Mouse (Mus musculus) stomach, embryonic 14.5 days (tissue): ENCODE data around the gene Fgf11. TPM values are rescaled to one million over a fixed set of nuclear protein-coding genes. Genes with fewer than 3 reads are reported as not detected.

Source experiments
- ATAC-seq: fragments of 200-750 bp; cut with Nextera tagmentation; 2 replicates; pipeline ENCODE4 v1.8.0; 2017; ENCODE audit warnings: low read depth, moderate TSS enrichment; ENCODE audit not compliant: insufficient number of reproducible peaks, insufficient read depth, low FRiP score
- H3K27ac ChIP-seq: fragments of 300-500 bp; sonication (generic); 2 replicates; pipeline ENCODE4 v1.5.1; 2014; ENCODE audit warnings: mild to moderate bottlenecking, low read length, moderate library complexity, mixed read lengths
- H3K27me3 ChIP-seq: fragments of 300-500 bp; sonication (generic); 2 replicates; pipeline ENCODE4 v1.6.1; 2014; ENCODE audit warnings: low read length, control low read depth, mixed read lengths; ENCODE audit not compliant: control insufficient read depth, insufficient read depth
- H3K36me3 ChIP-seq: fragments of 300-500 bp; sonication (generic); 2 replicates; pipeline ENCODE4 v1.6.1; 2014; ENCODE audit warnings: mild to moderate bottlenecking, control low read depth, low read length, moderate library complexity, mixed read lengths; ENCODE audit not compliant: control insufficient read depth, insufficient read depth
- H3K4me1 ChIP-seq: fragments of 300-500 bp; sonication (generic); 2 replicates; pipeline ENCODE4 v1.6.1; 2014; ENCODE audit warnings: low read length, control low read depth, mixed read lengths; ENCODE audit not compliant: control insufficient read depth, insufficient read depth
- H3K4me2 ChIP-seq: fragments of 300-500 bp; sonication (generic); replicated peaks from 2 replicates; pipeline ENCODE4 v1.6.1; 2014; ENCODE audit warnings: low read depth, low read length, control low read depth
- H3K4me3 ChIP-seq: fragments of 300-500 bp; sonication (generic); 2 replicates; pipeline ENCODE4 v1.5.1; 2014; ENCODE audit warnings: low read depth, low read length, control low read depth
- H3K9ac ChIP-seq: fragments of 300-500 bp; sonication (generic); replicated peaks from 2 replicates; pipeline ENCODE4 v1.6.1; 2014; ENCODE audit warnings: low read depth, mild to moderate bottlenecking, control low read depth, low read length, moderate library complexity, mixed read lengths
- H3K9me3 ChIP-seq: fragments of 300-500 bp; sonication (generic); 2 replicates; pipeline ENCODE4 v1.6.1; 2016; ENCODE audit warnings: low read depth, low read length, control low read depth; ENCODE audit not compliant: control insufficient read depth
- WGBS: fragments of 180-500 bp; shearing (Covaris S2); extraction: QIAGEN DNeasy Blood & Tissue Kit; methylation state at CpG from one replicate; pipeline ENCODE4 v1.1.7; 2014; 5-methylcytosine and 5-hydroxymethylcytosine counted together
- polyA plus RNA-seq: library from polyadenylated mRNA; unstranded; fragments of >200 nt; fragmentation: Nextera tagmentation; extraction: Ambion mirVana; gene quantifications from 2 replicates; pipeline ENCODE4 v1.2.1, GENCODE M21; 2014

The Fgf11 gene
- polyA plus RNA-seq, 1 experiment from 2014 or later, result 2.1 TPM

GRCm38 (mm10) chr11:69800138-69800391 lies 1.6 kb downstream of the Fgf11 start:
- Histone ChIP-seq H3K4me2 (peak overlapping the region; percentile 99), H3K9ac (no peak overlapping the region), H3K4me1 (peaks cover 47% of the 10 kb centered on the region), H3K4me3 (peak overlapping the region; percentile 57), H3K27me3 (no peaks in the 10 kb centered on the region; the same call in 1 of the 2 replicates), H3K27ac (peak overlapping the region; percentile 35; the same call in 1 of the 2 replicates), H3K9me3 (no peaks in the 10 kb centered on the region), H3K36me3 (no peaks in the 10 kb centered on the region)
- 3% methylated on average over 11 of the region's 11 CpGs for WGBS
- ATAC-seq, result no peak

GRCm38 (mm10) chr11:69799394-69800137 lies 2.1 kb downstream of the Fgf11 start:
- Histone ChIP-seq H3K27me3 (no peaks in the 10 kb centered on the region; the same call in 1 of the 2 replicates), H3K9me3 (no peaks in the 10 kb centered on the region), H3K4me2 (peak overlapping the region; percentile 99), H3K4me1 (peaks cover 42% of the 10 kb centered on the region), H3K27ac (peak overlapping the region; percentile 35; the same call in 1 of the 2 replicates), H3K36me3 (no peaks in the 10 kb centered on the region), H3K9ac (no peak overlapping the region), H3K4me3 (peak overlapping the region; percentile 57; the same call in 1 of the 2 replicates)
- ATAC-seq, result no peak
- 20% methylated on average over 12 of the region's 12 CpGs for WGBS

- Histone ChIP-seq H3K4me3 (no peak overlapping the region), H3K9ac (no peak overlapping the region), H3K4me2 (no peak overlapping the region), H3K36me3 (no peaks in the 10 kb centered on the region), H3K27ac (no peak overlapping the region), H3K4me1 (peaks cover 29% of the 10 kb centered on the region), H3K27me3 (no peaks in the 10 kb centered on the region; the same call in 1 of the 2 replicates), H3K9me3 (no peaks in the 10 kb centered on the region)
- no peak for ATAC-seq
- 77% methylated on average over 7 of the region's 7 CpGs for WGBS
Measured at GRCm38 (mm10) chr11:69797924-69798323, 3.7 kb downstream of the Fgf11 start.

- peak overlapping the region; percentile 44 for H3K4me3 ChIP-seq
- peak overlapping the region; percentile 95 for H3K4me2 ChIP-seq
- H3K36me3 ChIP-seq, result no peaks in the 10 kb centered on the region
- no peak for ATAC-seq
- H3K27ac ChIP-seq, result no peak overlapping the region
- peaks cover 17% of the 10 kb centered on the region for H3K4me1 ChIP-seq
- H3K9ac ChIP-seq, result no peak overlapping the region
- H3K27me3 ChIP-seq, result no peaks in the 10 kb centered on the region
- no peaks in the 10 kb centered on the region for H3K9me3 ChIP-seq
- WGBS, result 2% methylated on average over 13 of the region's 13 CpGs
Measured at GRCm38 (mm10) chr11:69795983-69796435, 5.6 kb downstream of the Fgf11 start.

DNA sequence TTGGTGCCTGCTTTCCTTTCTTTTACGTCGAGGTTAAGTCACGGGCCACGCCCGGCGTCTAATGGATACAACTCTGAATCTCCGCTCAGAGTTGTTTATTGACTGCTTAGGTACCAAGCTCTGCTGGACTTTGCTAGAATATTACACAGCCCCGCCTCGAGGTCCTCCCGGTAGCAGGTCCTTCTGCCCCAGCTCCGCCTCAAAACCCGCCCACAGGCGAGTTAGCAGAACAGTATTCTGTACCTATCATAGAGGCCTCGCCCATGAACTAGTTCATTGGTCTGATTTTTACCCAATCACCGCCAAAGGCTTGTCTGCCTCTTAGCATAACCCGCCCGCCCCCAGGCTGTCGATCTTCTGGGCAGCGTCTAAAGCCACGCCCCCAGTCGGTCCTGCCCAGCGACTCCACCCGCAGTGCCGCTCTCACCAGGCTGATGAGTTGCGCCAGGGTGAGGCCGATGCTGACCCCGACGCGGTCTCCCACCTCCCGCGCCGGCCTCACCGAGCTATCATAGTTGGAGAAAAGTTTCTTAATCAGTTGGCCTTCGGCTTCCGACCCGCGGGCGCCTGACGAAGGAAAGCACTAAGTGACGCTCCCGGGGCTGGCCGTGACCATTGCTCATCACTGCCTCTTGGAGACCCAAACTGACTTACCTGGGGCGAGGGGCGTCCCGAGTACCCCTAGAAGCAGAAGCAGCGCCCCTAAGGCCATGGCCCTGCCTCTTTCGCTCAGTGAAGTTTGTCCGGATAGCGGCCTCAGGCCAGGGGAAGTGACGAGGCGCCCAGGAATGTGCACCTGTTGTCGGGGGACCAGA lies 6.3 kb downstream of the Fgf11 start, which contains the start of gene Chrnb1:
Gene Chrnb1 (minus strand): TSS at position 776 of the 815 bp plus-strand sequence.
- H3K36me3 ChIP-seq, result no peaks in the 10 kb centered on the region
- H3K27ac ChIP-seq, result no peak within 1 kb of the TSS

DNA sequence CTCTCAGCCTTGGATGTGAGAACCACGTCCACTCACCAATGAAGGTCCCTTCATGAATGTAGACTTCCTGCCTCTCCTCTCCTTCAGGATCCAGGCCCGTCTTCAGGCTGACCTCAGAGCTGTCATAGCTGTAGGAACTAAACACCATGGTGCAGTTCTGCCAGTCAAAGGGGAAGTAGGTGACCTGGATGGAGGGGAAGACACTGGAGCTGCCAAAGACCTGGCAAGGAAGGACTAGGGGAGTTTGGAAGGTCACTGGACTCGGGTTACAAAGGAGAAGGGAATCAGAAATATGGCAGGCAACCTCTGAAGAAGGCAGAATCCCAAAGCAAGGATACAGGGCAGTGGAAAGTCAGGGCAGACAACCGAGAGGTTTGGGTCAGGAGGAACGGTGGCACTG lies 8.2 kb downstream of the Fgf11 start:
- Histone ChIP-seq H3K4me1 (no peaks in the 10 kb centered on the region; the same call in 1 of the 2 replicates), H3K27me3 (no peaks in the 10 kb centered on the region), H3K9me3 (no peaks in the 10 kb centered on the region), H3K36me3 (no peaks in the 10 kb centered on the region), H3K9ac (no peak overlapping the region), H3K4me3 (no peak overlapping the region), H3K4me2 (no peak overlapping the region), H3K27ac (no peak overlapping the region)
- no peak for ATAC-seq
- WGBS, result 66% methylated on average over 5 of the region's 5 CpGs

More for the DNA sequence above, 6.3 kb downstream of the Fgf11 start, which contains the start of gene Chrnb1:
- ATAC-seq, result peak; percentile 97
- Histone ChIP-seq H3K4me3 (peak within 1 kb of the TSS; percentile 44), H3K4me1 (peaks cover 15% of the 10 kb centered on the region), H3K9ac (0 out of 2 replicates have a peak within 1 kb of the TSS, but pooled peaks have one; percentile 28), H3K27me3 (no peaks in the 10 kb centered on the region), H3K9me3 (no peaks in the 10 kb centered on the region), H3K4me2 (peak within 1 kb of the TSS; percentile 95)
- 1% methylated on average over 52 of the region's 52 CpGs for WGBS

DNA sequence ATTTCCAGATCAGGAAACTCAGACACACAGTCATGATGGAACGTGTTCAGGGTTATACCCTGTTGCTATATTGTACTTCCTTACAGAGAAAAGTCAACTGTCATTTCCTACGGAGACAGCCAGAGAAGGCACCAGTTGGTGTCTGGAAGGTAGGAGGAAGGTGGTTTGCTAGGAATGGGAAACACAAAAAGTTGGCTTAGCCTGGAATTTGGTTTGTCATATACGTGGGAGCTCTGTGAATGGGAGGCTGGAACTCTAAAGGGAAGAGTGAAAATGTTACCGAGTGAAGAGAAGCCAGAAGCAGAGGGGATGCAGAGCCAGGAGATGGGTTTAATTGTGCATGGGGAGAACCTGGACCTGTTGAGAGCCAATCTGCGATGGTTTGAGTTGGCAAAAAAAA lies 10.2 kb downstream of the Fgf11 start:
- H3K4me2 ChIP-seq, result no peak overlapping the region
- no peak overlapping the region for H3K9ac ChIP-seq
- WGBS, result 69% methylated on average over 5 of the region's 5 CpGs
- H3K27ac ChIP-seq, result no peak overlapping the region
- no peak for ATAC-seq
- no peaks in the 10 kb centered on the region for H3K36me3 ChIP-seq
- no peaks in the 10 kb centered on the region for H3K9me3 ChIP-seq
- H3K27me3 ChIP-seq, result no peaks in the 10 kb centered on the region
- no peaks in the 10 kb centered on the region; the same call in 1 of the 2 replicates for H3K4me1 ChIP-seq
- H3K4me3 ChIP-seq, result no peak overlapping the region

GRCm38 (mm10) chr11:69789431-69789830 lies 12.2 kb downstream of the Fgf11 start:
- Histone ChIP-seq H3K9ac (no peak overlapping the region), H3K27ac (no peak overlapping the region), H3K4me1 (peaks cover 3% of the 10 kb centered on the region; the same call in 1 of the 2 replicates), H3K4me2 (no peak overlapping the region), H3K27me3 (no peaks in the 10 kb centered on the region), H3K4me3 (no peak overlapping the region), H3K36me3 (no peaks in the 10 kb centered on the region), H3K9me3 (no peaks in the 10 kb centered on the region)
- ATAC-seq, result no peak
- 60% methylated on average over 5 of the region's 5 CpGs for WGBS
